Comparison of ENCODE assay signal across 10 mouse cellular contexts in genomic region chr5:120677516-120677915, GRCm38 (mm10). TPM values are rescaled to one million over a fixed set of nuclear protein-coding genes. Genes with fewer than 3 reads are reported as not detected.
DNase-seq lines count a peak whose midpoint lies in the region; ATAC-seq and TF ChIP-seq lines count a peak whose summit lies in the region.
"Had no signal": no experiment of that assay in that cellular context is flagged by ENCODE, and none has a peak within 500 bp of the region (broad histone marks: within the 10 kb centered on the region; RNA-seq: fewer than 3 reads in every experiment).

No protein-coding gene starts in this region.

- no peak for TF ChIP-seq POLR2A in thymus, adult 2 months (IDR thresholded peaks at IDR 0.05; ENCODE audit: control insufficient read depth, extremely low read depth, insufficient read depth, low read length, poor library complexity)

- peak; percentile 59 for ATAC-seq in granulocyte monocyte progenitor cell, adult 5-6 weeks (replicated peaks; ENCODE audit: poor library complexity, severe bottlenecking)

- DNase-seq in adrenal gland, adult 8-10 months, result peak; percentile 50
- DNase-seq in adrenal gland, postnatal 25 days, result no peak
- DNase-seq in thymus, postnatal 25 days, result peak; percentile 32
- DNase-seq in thymus, adult 2 months, result no peak
- DNase-seq in frontal cortex, postnatal 25 days (ENCODE audit: low spot score in 2 of 2), result no peak
- DNase-seq in heart, adult 9 months (ENCODE audit: low spot score in 2 of 2), result no peak
- DNase-seq in gastrocnemius, postnatal 4 days (ENCODE audit: low spot score in 2 of 2), result no peak

- WGBS in thymus, adult 2 months, result 62% methylated on average over 2 of the region's 2 CpGs

- H3K36me3 ChIP-seq in thymus, adult 2 months (ENCODE audit: control insufficient read depth, insufficient read depth, low read length), result no peaks in the 10 kb centered on the region
- H3K36me3 ChIP-seq: heart, embryonic 15.5 days; liver, embryonic 15.5 days had no signal

- H3K27ac ChIP-seq in thymus, adult 2 months (ENCODE audit: control insufficient read depth, insufficient read depth, low read length), result no peak overlapping the region
- H3K27ac ChIP-seq: heart, embryonic 15.5 days; liver, embryonic 15.5 days had no signal

- peaks cover 22% of the 10 kb centered on the region for H3K4me1 ChIP-seq in thymus, adult 2 months (replicated peaks; ENCODE audit: control insufficient read depth, insufficient read depth, low read length)
- H3K4me1 ChIP-seq: liver, embryonic 15.5 days had no signal

- TF ChIP-seq CTCF in thymus, adult 2 months (IDR thresholded peaks at IDR 0.05; ENCODE audit: borderline replicate concordance, control insufficient read depth, extremely low read depth, insufficient read depth, low read length, poor library complexity), result no peak

- no peaks in the 10 kb centered on the region for H3K27me3 ChIP-seq in thymus, adult 2 months (ENCODE audit: control insufficient read depth, insufficient read depth, low read length)

- H3K4me3 ChIP-seq in thymus, adult 2 months (ENCODE audit: control insufficient read depth, insufficient read depth, low read length), result no peak overlapping the region
- H3K4me3 ChIP-seq: heart, embryonic 15.5 days; liver, embryonic 15.5 days had no signal

RNA-seq across cellular contexts. Expression of gene Rasal1, which starts 28.9 kb away (rescaled TPM):
- total RNA-seq in adrenal gland, adult 8-10 months (2022), result 10 to 100 TPM in 3 of 4 experiments, 1 to 10 TPM in 1; 7.0 to 15.2 (median 12.2) TPM
- total RNA-seq in adrenal gland, postnatal 25 days (2021), result 19.6 and 20.0 TPM in 2 replicates
- polyA plus RNA-seq in thymus, adult 2 months (2012; rRNA removed), result 27.7 and 28.0 TPM in 2 replicates
- not detected in 2 replicates for total RNA-seq in granulocyte monocyte progenitor cell, adult 5-6 weeks (2014; fragmentation: Nextera tagmentation)
- total RNA-seq in granulocyte monocyte progenitor cell, adult 5-6 weeks (2017), result not detected in 2 replicates
- not detected for total RNA-seq in gastrocnemius, postnatal 4 days (2021)

RNA-seq across cellular contexts. Expression of gene Dtx1, which starts 34.2 kb away (rescaled TPM):
- total RNA-seq in adrenal gland, adult 8-10 months (2022), result 10 to 100 TPM; 16.6 to 17.8 (median 17.3) TPM
- total RNA-seq in adrenal gland, postnatal 25 days (2021), result 11.0 and 11.8 TPM in 2 replicates
- polyA plus RNA-seq in thymus, adult 2 months (2012; rRNA removed), result 60.6 and 66.6 TPM in 2 replicates
- total RNA-seq in granulocyte monocyte progenitor cell, adult 5-6 weeks (2014; fragmentation: Nextera tagmentation), result not detected in 2 replicates
- total RNA-seq in granulocyte monocyte progenitor cell, adult 5-6 weeks (2017), result not detected in 2 replicates
- total RNA-seq in gastrocnemius, postnatal 4 days (2021), result 1 to 10 TPM in 1 of 2 experiments, under 1 TPM in 1; 0.98 to 1.9 TPM

RNA-seq across cellular contexts. Expression of gene Cfap73, which starts 43.5 kb away (rescaled TPM):
- total RNA-seq in adrenal gland, adult 8-10 months (2022), result under 1 TPM in 3 of 4 experiments, not detected in 1; 0.32 to 0.63 (median 0.46) TPM
- 2.8 and 3.1 TPM in 2 replicates for total RNA-seq in adrenal gland, postnatal 25 days (2021)
- 0.15 and 0.33 TPM in 2 replicates for polyA plus RNA-seq in thymus, adult 2 months (2012; rRNA removed)
- not detected in 2 replicates for total RNA-seq in granulocyte monocyte progenitor cell, adult 5-6 weeks (2014; fragmentation: Nextera tagmentation)
- total RNA-seq in granulocyte monocyte progenitor cell, adult 5-6 weeks (2017), result not detected in 2 replicates
- total RNA-seq in gastrocnemius, postnatal 4 days (2021), result not detected
- polyA plus RNA-seq: heart, embryonic 15.5 days; liver, embryonic 15.5 days had no signal

Comparison
In these comparisons a context has a peak if more than half of its experiments do, and no peak if none do; other contexts are left out.
1. DNase-seq: peak in adrenal gland, adult 8-10 months (single experiment) and thymus, postnatal 25 days (single experiment); none in adrenal gland, postnatal 25 days (single experiment), thymus, adult 2 months (single experiment), frontal cortex, postnatal 25 days (0 of 2), heart, adult 9 months (0 of 2) and gastrocnemius, postnatal 4 days (0 of 2).
2. RNA of gene Rasal1, which starts 28.9 kb away (total RNA-seq): 19.6 to 20.0 TPM in adrenal gland, postnatal 25 days and 7.0 to 15.2 TPM in adrenal gland, adult 8-10 months; not detected in gastrocnemius, postnatal 4 days and not detected in granulocyte monocyte progenitor cell, adult 5-6 weeks; every median in the first group is over 4 times any median in the second.